Mouse (Mus musculus): ENCODE measurements at regions not wholly inside any gene's neighbourhood (a gene's known extent, or its start where the extent isn't known, plus 50 kb on each side); places are given as distances from the start of the nearest gene placed in this dataset.

DNA sequence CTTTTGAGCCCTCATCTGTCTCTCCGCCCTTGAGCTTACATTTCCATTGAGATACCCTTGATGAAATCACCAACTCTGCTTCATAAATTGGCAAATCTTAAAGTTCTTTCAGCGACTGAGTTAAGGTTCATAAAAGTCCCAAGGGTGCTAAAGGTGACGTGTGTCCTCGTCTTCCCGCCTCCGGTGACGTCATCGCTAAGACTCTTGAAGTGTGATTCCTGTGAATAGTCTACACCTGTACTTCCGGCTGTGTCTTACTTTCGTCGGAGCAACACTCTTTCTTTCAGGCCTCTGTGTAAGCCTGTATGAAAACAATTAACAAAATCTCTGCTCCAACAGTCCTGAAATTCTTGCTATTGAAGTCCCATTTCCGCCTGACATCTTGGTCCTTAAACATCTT is 60.4 kb upstream of the Atp11b start:
- no peak for TF ChIP-seq POU5F1 (IDR thresholded peaks at IDR 0.05; ENCODE audit: borderline replicate concordance, low read length)
- no peak for TF ChIP-seq CTCF (conservative IDR thresholded peaks at IDR 0.05; ENCODE audit: low read length)

Data from E14TG2a.4 (cell line).